Mouse (Mus musculus): ENCODE measurements at regions not wholly inside any gene's neighbourhood (a gene's known extent, or its start where the extent isn't known, plus 50 kb on each side); places are given as distances from the start of the nearest gene placed in this dataset.

- no peaks in the 10 kb centered on the region for H3K79me2 ChIP-seq (replicated peaks; ENCODE audit: control insufficient read depth, extremely low read depth, insufficient read depth, poor library complexity, severe bottlenecking)
- H3K27ac ChIP-seq (ENCODE audit: insufficient read depth, low read depth), result no peak overlapping the region
- no peak overlapping the region for H3K4me2 ChIP-seq (ENCODE audit: insufficient read depth, low read depth, poor library complexity, severe bottlenecking)
- dilution Hi-C loops (cut with MboI; ENCODE audit: extremely low pct_ligation_motif_present, extremely low pct_unique_long_range_greater_than_20kb, low sequenced_read_pairs) (no loop called here), in situ Hi-C loops (cut with MboI; ENCODE audit: low pct_ligation_motif_present, low pct_unique_long_range_greater_than_20kb, low sequenced_read_pairs) (no loop called here)
- no peaks in the 10 kb centered on the region for H3K9me3 ChIP-seq (replicated peaks; ENCODE audit: low read length)
- no peaks in the 10 kb centered on the region for H3K4me1 ChIP-seq (ENCODE audit: control insufficient read depth in 1 of 2, insufficient read depth in 2 of 2)
- H3K9ac ChIP-seq (ENCODE audit: insufficient read depth, low read depth), result no peak overlapping the region
- no peak for DNase-seq (ENCODE audit: extremely low read depth)
- TF ChIP-seq MEF2A (IDR thresholded peaks at IDR 0.05; ENCODE audit: borderline replicate concordance, low read depth, low read length) (no peak), NELFE (IDR thresholded peaks at IDR 0.05; ENCODE audit: low read depth, low read length) (no peak), GABPA (IDR thresholded peaks at IDR 0.05; ENCODE audit: insufficient replicate concordance, low read depth, low read length) (no peak), UBTF (IDR thresholded peaks at IDR 0.05; ENCODE audit: low read depth, low read length) (no peak)
- no peak overlapping the region for H3K4me3 ChIP-seq (replicated peaks in 1 of 3; ENCODE audit: low read depth in 2 of 3, low read length in 2 of 3, poor library complexity in 1 of 3)
- no peaks in the 10 kb centered on the region for H3K36me3 ChIP-seq (replicated peaks in 1 of 2; ENCODE audit: control insufficient read depth in 1 of 2, insufficient read depth in 1 of 2, low read length in 1 of 2)
- H3K27me3 ChIP-seq (replicated peaks), result peaks cover 20% of the 10 kb centered on the region
Measured at GRCm38 (mm10) chr5:113422726-113423110, 65.6 kb downstream of the Aym1 start.

DNA sequence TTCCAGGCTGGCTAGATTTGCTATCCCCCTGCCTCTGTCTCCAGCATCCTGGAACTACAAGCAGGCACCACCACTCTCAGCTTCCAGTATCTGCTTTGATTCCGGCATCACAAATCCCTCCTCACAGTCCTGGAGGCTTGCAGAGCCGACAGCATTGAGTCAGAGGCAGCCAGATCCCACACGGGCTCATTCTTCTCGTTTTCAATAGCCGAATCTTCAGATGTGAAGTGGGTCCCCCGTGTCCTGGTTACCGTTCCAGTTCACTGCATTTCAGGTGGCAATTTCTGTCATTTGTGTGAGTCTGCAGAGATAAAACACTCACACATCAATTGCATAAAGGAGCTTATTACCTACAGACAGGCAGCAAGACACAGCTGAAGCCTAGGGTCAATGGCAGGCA lies 62.4 kb upstream of the Wscd2 start:
- dilution Hi-C loops (cut with MboI; ENCODE audit: extremely low pct_ligation_motif_present, extremely low pct_unique_long_range_greater_than_20kb, low sequenced_read_pairs) (no loop called here), in situ Hi-C loops (cut with MboI; ENCODE audit: low pct_ligation_motif_present, low pct_unique_long_range_greater_than_20kb, low sequenced_read_pairs) (no loop called here)

GRCm38 (mm10) chr5:113431334-113431733 lies 58.8 kb upstream of the Wscd2 start:
- Histone ChIP-seq H3K27ac (ENCODE audit: insufficient read depth, low read depth) (no peak overlapping the region), H3K27me3 (replicated peaks) (peaks cover 24% of the 10 kb centered on the region), H3K36me3 (replicated peaks in 1 of 2; ENCODE audit: control insufficient read depth in 1 of 2, insufficient read depth in 1 of 2, low read length in 1 of 2) (no peaks in the 10 kb centered on the region), H3K4me2 (ENCODE audit: insufficient read depth, low read depth, poor library complexity, severe bottlenecking) (no peak overlapping the region), H3K79me2 (replicated peaks; ENCODE audit: control insufficient read depth, extremely low read depth, insufficient read depth, poor library complexity, severe bottlenecking) (no peaks in the 10 kb centered on the region), H3K4me1 (ENCODE audit: control insufficient read depth in 1 of 2, insufficient read depth in 2 of 2) (peaks cover 0 to 6% of the 10 kb centered on the region in 2 experiments; a peak in 2 of 4 replicates), H3K9ac (ENCODE audit: insufficient read depth, low read depth) (no peak overlapping the region), H3K9me3 (replicated peaks; ENCODE audit: low read length) (no peaks in the 10 kb centered on the region), H3K4me3 (replicated peaks in 1 of 3; ENCODE audit: low read depth in 2 of 3, low read length in 2 of 3, poor library complexity in 1 of 3) (no peak overlapping the region)
- DNase-seq (ENCODE audit: extremely low read depth), result no peak
- dilution Hi-C loops (cut with MboI; ENCODE audit: extremely low pct_ligation_motif_present, extremely low pct_unique_long_range_greater_than_20kb, low sequenced_read_pairs) (no loop called here), in situ Hi-C loops (cut with MboI; ENCODE audit: low pct_ligation_motif_present, low pct_unique_long_range_greater_than_20kb, low sequenced_read_pairs) (no loop called here)
- TF ChIP-seq ZNF384 (IDR thresholded peaks at IDR 0.05; ENCODE audit: low read depth, low read length) (no peak), IRF4 (IDR thresholded peaks at IDR 0.05; ENCODE audit: low read depth, low read length) (no peak), MAZ (IDR thresholded peaks at IDR 0.05; ENCODE audit: low read depth, low read length) (no peak), UBTF (IDR thresholded peaks at IDR 0.05; ENCODE audit: low read depth, low read length) (no peak), MYC (IDR thresholded peaks at IDR 0.05; ENCODE audit: low read depth, low read length) (no peak), TCF12 (IDR thresholded peaks at IDR 0.05; ENCODE audit: low read depth, low read length) (no peak), JUN (IDR thresholded peaks at IDR 0.05; ENCODE audit: insufficient read depth, low read depth, low read length) (no peak), KAT2A (IDR thresholded peaks at IDR 0.05; ENCODE audit: insufficient replicate concordance, low read length) (no peak), SMC3 (IDR thresholded peaks at IDR 0.05; ENCODE audit: low read depth, low read length) (no peak), MEF2A (IDR thresholded peaks at IDR 0.05; ENCODE audit: borderline replicate concordance, low read depth, low read length) (no peak), MXI1 (IDR thresholded peaks at IDR 0.05; ENCODE audit: low read depth, low read length) (no peak), ZMIZ1 (IDR thresholded peaks at IDR 0.05; ENCODE audit: low read depth, low read length) (no peak), GABPA (IDR thresholded peaks at IDR 0.05; ENCODE audit: insufficient replicate concordance, low read depth, low read length) (no peak), ZC3H11A (IDR thresholded peaks at IDR 0.05; ENCODE audit: low read depth, low read length) (no peak), CHD1 (IDR thresholded peaks at IDR 0.05; ENCODE audit: low read depth, low read length) (no peak), RAD21 (IDR thresholded peaks at IDR 0.05; ENCODE audit: low read depth, low read length) (no peak)

More for the DNA sequence above, 62.4 kb upstream of the Wscd2 start:
- Histone ChIP-seq H3K79me2 (replicated peaks; ENCODE audit: control insufficient read depth, extremely low read depth, insufficient read depth, poor library complexity, severe bottlenecking) (no peaks in the 10 kb centered on the region), H3K4me3 (replicated peaks in 1 of 3; ENCODE audit: low read depth in 2 of 3, low read length in 2 of 3, poor library complexity in 1 of 3) (no peak overlapping the region), H3K4me1 (ENCODE audit: control insufficient read depth in 1 of 2, insufficient read depth in 2 of 2) (peaks cover 0 to 6% of the 10 kb centered on the region in 2 experiments; a peak in 2 of 4 replicates), H3K36me3 (replicated peaks in 1 of 2; ENCODE audit: control insufficient read depth in 1 of 2, insufficient read depth in 1 of 2, low read length in 1 of 2) (no peaks in the 10 kb centered on the region), H3K9ac (ENCODE audit: insufficient read depth, low read depth) (no peak overlapping the region), H3K27me3 (replicated peaks) (peaks cover 23% of the 10 kb centered on the region), H3K4me2 (ENCODE audit: insufficient read depth, low read depth, poor library complexity, severe bottlenecking) (no peak overlapping the region), H3K9me3 (replicated peaks; ENCODE audit: low read length) (no peaks in the 10 kb centered on the region), H3K27ac (ENCODE audit: insufficient read depth, low read depth) (no peak overlapping the region)
- TF ChIP-seq BHLHE40 (IDR thresholded peaks at IDR 0.05; ENCODE audit: low read depth, low read length) (no peak), CHD1 (IDR thresholded peaks at IDR 0.05; ENCODE audit: low read depth, low read length) (no peak), HCFC1 (IDR thresholded peaks at IDR 0.05; ENCODE audit: low read depth, low read length) (no peak), KAT2A (IDR thresholded peaks at IDR 0.05; ENCODE audit: insufficient replicate concordance, low read length) (no peak)
- DNase-seq (ENCODE audit: extremely low read depth), result no peak

Data from CH12.LX (cell line).